Mouse (Mus musculus): ENCODE data around the gene Pcolce2. TPM values are rescaled to one million over a fixed set of nuclear protein-coding genes. Genes with fewer than 3 reads are reported as not detected.

The Pcolce2 gene
- polyA plus RNA-seq, 3 experiments from 2014 or later = 0.16 to 0.19 TPM; not detected in 1

DNA sequence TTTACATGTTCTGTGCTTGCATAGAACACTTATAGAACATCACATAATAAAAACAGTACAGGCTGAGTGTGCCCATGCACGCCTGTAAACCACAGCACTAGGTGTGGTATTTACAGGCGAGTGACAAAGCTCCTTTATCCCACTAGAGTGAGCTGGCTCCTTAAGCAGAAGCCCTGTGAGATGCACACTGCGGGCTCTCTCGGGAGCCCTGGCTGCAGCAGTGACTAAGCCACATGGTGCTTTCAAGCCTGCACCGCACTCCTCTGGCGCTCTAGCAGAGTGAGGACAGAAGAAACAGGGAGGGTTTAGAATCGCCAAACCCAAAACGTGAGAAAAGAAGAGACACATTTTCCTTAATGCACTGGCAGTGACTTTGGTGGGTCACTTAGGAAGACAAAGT is 75.2 kb downstream of the Pcolce2 start:
- no peak for ATAC-seq

GRCm38 (mm10) chr9:95736238-95736637 is 98.8 kb downstream of the Pcolce2 start:
- ATAC-seq = no peak

DNA sequence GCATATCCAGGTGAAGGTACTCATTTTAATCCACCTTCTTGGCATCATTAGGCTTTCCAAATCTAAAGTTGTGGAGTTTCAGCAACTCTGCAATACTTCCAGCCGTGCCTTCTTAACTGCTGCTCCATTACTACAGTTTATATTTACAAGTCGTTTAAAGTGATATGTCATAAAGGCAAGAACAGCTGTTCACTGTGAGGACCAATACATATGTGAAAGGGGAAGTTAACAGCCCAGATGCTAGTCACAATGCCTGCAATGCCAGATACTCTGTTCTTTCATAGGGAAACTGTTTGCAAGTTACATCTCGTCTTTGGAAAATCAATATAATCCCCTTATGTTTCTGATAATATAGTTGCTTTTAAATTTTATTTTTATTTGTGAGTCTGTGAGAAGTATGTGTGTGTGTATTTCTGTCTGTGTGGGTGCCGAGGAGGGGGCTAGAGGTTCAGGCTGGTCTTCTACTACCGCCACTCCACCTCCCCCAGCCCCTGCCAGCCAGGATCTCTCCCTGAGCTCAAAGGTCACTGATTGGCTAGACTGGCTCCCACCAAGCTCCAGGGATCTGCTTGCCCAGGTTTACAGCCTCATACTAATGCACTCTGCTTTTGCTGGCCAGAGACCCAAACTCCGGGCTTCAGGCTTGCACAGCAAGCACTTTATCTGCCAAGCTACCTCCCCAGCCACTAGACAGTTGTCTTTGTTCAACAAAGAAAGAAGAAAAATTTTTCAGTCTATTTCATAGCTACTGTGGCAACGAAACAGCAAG is 107.6 kb downstream of the Pcolce2 start:
- no peak for ATAC-seq

DNA sequence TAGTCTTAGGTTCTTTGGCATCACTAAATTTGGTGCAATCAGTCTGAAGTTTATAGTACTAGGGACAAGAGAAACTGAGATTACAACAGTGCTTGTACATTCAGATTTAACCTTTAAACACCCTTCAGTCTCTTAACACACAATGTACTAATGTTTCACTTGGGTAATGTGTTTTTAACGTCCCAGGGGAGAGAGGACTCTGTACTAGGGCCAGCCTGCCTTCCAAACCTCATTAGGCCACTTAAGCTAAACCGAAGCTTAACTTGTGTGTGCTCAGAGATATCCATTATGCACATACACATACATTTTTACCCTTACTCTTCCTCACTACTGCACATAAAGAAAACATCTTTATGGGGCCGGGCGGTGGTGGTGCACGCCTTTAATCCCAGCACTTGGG is 109.9 kb downstream of the Pcolce2 start:
- no peak for ATAC-seq

Other genes with a start within 250 kb of the Pcolce2 start
- gene Chst2, start 230.9 kb upstream of the Pcolce2 start, polyA plus RNA-seq (2017; shearing (Covaris generic)) = 10 to 100 TPM in 1 of 3 experiments, 1 to 10 TPM in 2; 6.1 to 15.1 (median 7.3) TPM
- 100 to 1,000 TPM; 196 to 252 (median 205) TPM for gene U2surp, start 125.6 kb upstream of the Pcolce2 start, polyA plus RNA-seq (2017; shearing (Covaris generic))
- gene Paqr9, start 77.9 kb upstream of the Pcolce2 start, polyA plus RNA-seq (2017; shearing (Covaris generic)) = not detected
- under 1 TPM; 0.34 to 0.60 (median 0.38) TPM for gene Trpc1, start 112.8 kb downstream of the Pcolce2 start, polyA plus RNA-seq (2017; shearing (Covaris generic))
- 1 to 10 TPM in 1 of 3 experiments, under 1 TPM in 2; 0.41 to 1.1 (median 0.55) TPM for gene Pls1, start 207.7 kb downstream of the Pcolce2 start, polyA plus RNA-seq (2017; shearing (Covaris generic))
- 10 to 100 TPM; 20.9 to 29.2 (median 26.0) TPM for gene Atr, start 220.0 kb downstream of the Pcolce2 start, polyA plus RNA-seq (2017; shearing (Covaris generic))

Measured in inflammation-experienced regulatory T-cells, adult 6 months (primary cell).